Mouse (Mus musculus): ENCODE data around the gene Spata13. TPM values are rescaled to one million over a fixed set of nuclear protein-coding genes. Genes with fewer than 3 reads are reported as not detected.

Gene Spata13
- polyA plus RNA-seq, 1 experiment = 1.2 TPM

DNA sequence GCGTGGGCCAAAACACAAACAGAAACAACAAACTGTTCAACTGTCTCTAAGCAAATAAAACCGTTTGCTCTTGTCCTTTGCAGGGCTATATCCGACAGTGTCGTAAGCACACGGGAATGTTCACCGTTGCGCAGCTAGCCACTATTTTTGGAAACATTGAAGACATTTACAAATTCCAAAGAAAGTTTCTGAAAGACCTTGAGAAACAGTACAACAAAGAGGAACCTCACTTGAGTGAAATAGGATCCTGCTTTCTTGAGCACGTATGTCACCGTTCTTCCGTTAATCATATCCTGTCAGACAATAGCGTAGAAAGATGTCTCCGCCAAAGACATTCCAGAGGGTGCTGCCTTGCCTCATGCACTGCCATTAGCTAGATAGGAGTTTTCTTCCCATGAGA, 116.1 kb downstream of the Spata13 start:
- TF ChIP-seq MYOD1 (IDR thresholded peaks at IDR 0.05; ENCODE audit: control insufficient read depth in 1 of 3, insufficient read length in 2 of 3, low read depth in 2 of 3) (no peak), E2F4 (IDR thresholded peaks at IDR 0.05; ENCODE audit: insufficient read depth) (no peak), TCF3 (IDR thresholded peaks at IDR 0.05; ENCODE audit: insufficient read length, low read depth) (no peak), POLR2A (IDR thresholded peaks at IDR 0.05; ENCODE audit: insufficient read length, low read depth) (no peak), CEBPB (IDR thresholded peaks at IDR 0.05; ENCODE audit: insufficient read depth, poor library complexity, severe bottlenecking) (no peak)
- Histone ChIP-seq H3K27me3 (ENCODE audit: control insufficient read depth, insufficient read depth, insufficient read length) (no peaks in the 10 kb centered on the region), H3K36me3 (ENCODE audit: control insufficient read depth, insufficient read depth) (no peaks in the 10 kb centered on the region), H3ac (ENCODE audit: control insufficient read depth, insufficient read length) (no peak overlapping the region), H3K4me3 (no peak overlapping the region), H3K4me2 (ENCODE audit: low read depth) (no peak overlapping the region), H3K79me2 (ENCODE audit: control insufficient read depth, insufficient read depth) (no peaks in the 10 kb centered on the region)

DNA sequence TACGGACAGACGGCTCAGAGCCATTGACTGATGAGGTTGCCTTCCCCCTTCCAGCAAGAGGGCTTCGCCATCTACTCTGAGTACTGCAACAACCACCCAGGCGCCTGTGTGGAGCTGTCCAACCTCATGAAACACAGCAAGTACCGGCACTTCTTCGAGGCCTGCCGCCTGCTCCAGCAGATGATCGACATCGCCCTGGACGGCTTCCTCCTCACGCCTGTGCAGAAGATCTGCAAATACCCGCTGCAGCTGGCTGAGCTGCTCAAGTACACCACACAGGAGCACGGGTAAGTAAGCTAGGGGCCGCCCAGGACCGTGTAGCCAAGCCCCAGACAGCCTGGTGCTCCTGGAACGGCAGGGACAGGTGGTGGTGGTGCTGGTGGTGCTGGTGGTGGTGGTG, 117.8 kb downstream of the Spata13 start:
- no peaks in the 10 kb centered on the region for H3K79me2 ChIP-seq (ENCODE audit: control insufficient read depth, insufficient read depth)
- no peaks in the 10 kb centered on the region for H3K36me3 ChIP-seq (ENCODE audit: control insufficient read depth, insufficient read depth)
- H3K27me3 ChIP-seq (ENCODE audit: control insufficient read depth, insufficient read depth, insufficient read length) = no peaks in the 10 kb centered on the region
- TF ChIP-seq CEBPB (IDR thresholded peaks at IDR 0.05; ENCODE audit: insufficient read depth, poor library complexity, severe bottlenecking) = no peak
- no peak for TF ChIP-seq TCF12 (IDR thresholded peaks at IDR 0.05; ENCODE audit: insufficient read depth, poor library complexity, severe bottlenecking)
- H3K4me3 ChIP-seq = no peak overlapping the region
- no peak overlapping the region for H3ac ChIP-seq (ENCODE audit: control insufficient read depth, insufficient read length)
- H3K4me2 ChIP-seq (ENCODE audit: low read depth) = no peak overlapping the region

DNA sequence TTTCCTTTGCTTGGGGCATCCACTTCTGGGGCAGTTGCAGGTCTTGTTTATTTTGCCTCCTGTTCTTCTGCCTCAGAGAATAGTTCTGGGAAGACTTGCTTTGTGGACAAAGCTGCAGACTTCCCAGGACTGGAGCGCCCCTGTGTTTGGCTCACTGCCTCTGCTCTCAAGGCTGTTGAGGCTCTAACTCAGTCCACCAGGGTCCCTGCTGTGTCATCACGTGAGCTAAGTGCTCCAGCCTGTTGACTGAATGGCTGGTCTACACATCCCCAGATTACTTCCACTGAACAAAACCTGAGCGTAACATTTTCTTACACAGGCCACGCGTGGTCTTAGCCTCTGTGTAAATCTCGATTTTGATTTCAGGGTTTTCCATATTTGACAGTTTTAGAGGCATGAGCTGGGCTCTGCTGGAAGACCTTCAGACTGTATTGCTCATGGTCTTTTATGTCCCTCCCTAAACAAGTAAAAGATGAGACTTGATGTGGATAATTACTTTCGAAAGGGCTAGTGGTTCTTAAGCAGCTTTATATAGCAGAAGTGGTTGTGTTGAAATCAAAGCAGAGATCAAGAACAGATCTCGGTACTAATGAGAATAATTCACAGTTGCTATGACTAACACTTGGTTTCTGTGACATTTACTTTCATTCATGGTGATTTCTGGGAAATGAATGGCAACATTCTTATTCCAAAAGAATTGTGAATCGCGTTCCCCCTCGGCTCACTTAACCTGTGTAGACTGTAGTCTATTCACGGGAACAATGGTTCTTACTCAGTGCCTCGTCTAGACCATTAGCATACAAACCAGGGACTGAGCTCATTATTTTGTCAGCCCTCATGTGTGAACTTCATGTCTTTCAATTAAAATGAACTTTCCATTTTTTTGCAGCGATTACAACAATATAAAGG, 119.3 kb downstream of the Spata13 start:
- no peak for TF ChIP-seq MAX (IDR thresholded peaks at IDR 0.05; ENCODE audit: low read depth)
- no peak for TF ChIP-seq SRF (IDR thresholded peaks at IDR 0.05; ENCODE audit: control insufficient read depth, insufficient read length, low read depth)
- no peak for TF ChIP-seq TCF12 (IDR thresholded peaks at IDR 0.05; ENCODE audit: insufficient read depth, poor library complexity, severe bottlenecking)
- no peaks in the 10 kb centered on the region for H3K27me3 ChIP-seq (ENCODE audit: control insufficient read depth, insufficient read depth, insufficient read length)
- H3K79me2 ChIP-seq (ENCODE audit: control insufficient read depth, insufficient read depth) = no peaks in the 10 kb centered on the region
- H3K4me2 ChIP-seq (ENCODE audit: low read depth) = no peak overlapping the region
- H3K4me3 ChIP-seq = no peak overlapping the region
- H3ac ChIP-seq (ENCODE audit: control insufficient read depth, insufficient read length) = no peak overlapping the region
- no peaks in the 10 kb centered on the region for H3K36me3 ChIP-seq (ENCODE audit: control insufficient read depth, insufficient read depth)

DNA sequence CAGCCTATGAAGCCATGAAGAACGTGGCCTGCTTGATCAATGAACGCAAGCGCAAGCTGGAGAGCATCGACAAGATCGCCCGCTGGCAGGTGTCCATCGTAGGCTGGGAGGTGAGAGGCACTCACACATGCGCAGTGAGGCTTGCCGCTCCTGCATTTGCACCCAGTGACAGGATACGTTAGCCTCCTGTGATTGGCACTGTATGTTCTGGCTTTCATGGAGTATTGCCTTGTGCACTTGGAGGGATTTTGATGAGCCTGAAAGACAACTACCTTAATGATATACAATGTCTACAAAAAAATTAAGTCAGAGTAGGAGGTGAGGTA, 120.0 kb downstream of the Spata13 start:
- Histone ChIP-seq H3K79me2 (ENCODE audit: control insufficient read depth, insufficient read depth) (no peaks in the 10 kb centered on the region), H3K4me3 (no peak overlapping the region), H3K27me3 (ENCODE audit: control insufficient read depth, insufficient read depth, insufficient read length) (no peaks in the 10 kb centered on the region), H3K4me2 (ENCODE audit: low read depth) (no peak overlapping the region), H3K36me3 (ENCODE audit: control insufficient read depth, insufficient read depth) (no peaks in the 10 kb centered on the region), H3ac (ENCODE audit: control insufficient read depth, insufficient read length) (no peak overlapping the region)
- no peak for TF ChIP-seq SRF (IDR thresholded peaks at IDR 0.05; ENCODE audit: control insufficient read depth, insufficient read length, low read depth)
- TF ChIP-seq TCF3 (IDR thresholded peaks at IDR 0.05; ENCODE audit: insufficient read length, low read depth) = no peak
- TF ChIP-seq REST (IDR thresholded peaks at IDR 0.05; ENCODE audit: insufficient read depth, insufficient read length) = no peak
- TF ChIP-seq POLR2AphosphoS2 (IDR thresholded peaks at IDR 0.05; ENCODE audit: insufficient read length, low read depth) = no peak
- no peak for TF ChIP-seq USF1 (IDR thresholded peaks at IDR 0.05; ENCODE audit: low read depth)
- TF ChIP-seq TCF12 (IDR thresholded peaks at IDR 0.05; ENCODE audit: insufficient read depth, poor library complexity, severe bottlenecking) = no peak
- no peak for TF ChIP-seq MYOG (IDR thresholded peaks at IDR 0.05; ENCODE audit: control insufficient read depth in 1 of 3, insufficient read depth in 1 of 3, insufficient read length in 2 of 3, low read depth in 2 of 3)
- TF ChIP-seq E2F4 (IDR thresholded peaks at IDR 0.05; ENCODE audit: insufficient read depth) = no peak
- TF ChIP-seq CEBPB (IDR thresholded peaks at IDR 0.05; ENCODE audit: insufficient read depth, poor library complexity, severe bottlenecking) = no peak

DNA sequence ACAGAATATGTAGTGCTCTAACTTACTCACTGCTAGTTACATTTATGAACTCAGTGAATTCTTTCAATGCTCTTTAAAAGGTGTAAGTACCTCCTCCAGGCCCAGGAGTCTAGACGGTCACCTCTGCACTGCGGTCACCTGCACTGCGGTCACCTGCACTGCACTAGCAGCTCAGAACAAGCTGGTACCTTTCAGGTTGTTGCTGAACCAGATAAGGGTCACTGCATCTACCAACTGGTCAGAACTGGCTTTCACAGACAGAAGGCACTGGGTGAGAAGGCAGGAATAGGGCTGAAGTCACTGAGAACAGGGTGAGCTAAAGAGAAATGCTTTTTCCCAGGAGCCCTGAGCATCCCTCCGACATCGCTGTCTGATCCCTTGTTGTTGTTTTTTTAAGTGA, 120.9 kb downstream of the Spata13 start:
- Histone ChIP-seq H3K36me3 (ENCODE audit: control insufficient read depth, insufficient read depth) (no peaks in the 10 kb centered on the region), H3K79me2 (ENCODE audit: control insufficient read depth, insufficient read depth) (no peaks in the 10 kb centered on the region), H3K4me2 (ENCODE audit: low read depth) (no peak overlapping the region), H3K27me3 (ENCODE audit: control insufficient read depth, insufficient read depth, insufficient read length) (no peaks in the 10 kb centered on the region), H3ac (ENCODE audit: control insufficient read depth, insufficient read length) (no peak overlapping the region), H3K4me3 (no peak overlapping the region)
- no peak for TF ChIP-seq MAX (IDR thresholded peaks at IDR 0.05; ENCODE audit: low read depth)
- TF ChIP-seq MYOD1 (IDR thresholded peaks at IDR 0.05; ENCODE audit: control insufficient read depth in 1 of 3, insufficient read length in 2 of 3, low read depth in 2 of 3) = no peak
- TF ChIP-seq POLR2AphosphoS2 (IDR thresholded peaks at IDR 0.05; ENCODE audit: insufficient read length, low read depth) = no peak
- no peak for TF ChIP-seq SRF (IDR thresholded peaks at IDR 0.05; ENCODE audit: control insufficient read depth, insufficient read length, low read depth)
- TF ChIP-seq TCF3 (IDR thresholded peaks at IDR 0.05; ENCODE audit: insufficient read length, low read depth) = no peak

DNA sequence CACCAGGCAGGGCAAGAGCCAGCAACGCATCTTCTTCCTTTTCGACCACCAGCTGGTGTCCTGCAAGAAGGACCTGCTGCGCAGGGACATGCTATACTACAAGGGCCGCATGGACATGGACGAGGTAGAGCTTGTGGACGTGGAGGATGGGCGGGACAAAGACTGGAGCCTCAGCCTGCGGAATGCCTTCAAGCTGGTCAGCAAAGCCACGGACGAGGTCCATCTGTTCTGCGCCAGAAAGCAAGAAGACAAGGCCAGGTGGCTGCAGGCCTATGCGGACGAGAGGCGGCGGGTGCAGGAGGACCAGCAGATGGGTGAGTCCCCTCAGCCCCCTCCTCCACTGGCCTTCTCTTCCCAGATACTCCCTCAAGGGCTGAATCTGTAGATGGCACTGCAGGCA, 122.5 kb downstream of the Spata13 start:
- no peaks in the 10 kb centered on the region for H3K79me2 ChIP-seq (ENCODE audit: control insufficient read depth, insufficient read depth)
- no peak overlapping the region for H3ac ChIP-seq (ENCODE audit: control insufficient read depth, insufficient read length)
- H3K36me3 ChIP-seq (ENCODE audit: control insufficient read depth, insufficient read depth) = no peaks in the 10 kb centered on the region

More for the DNA sequence above, 122.5 kb downstream of the Spata13 start:
- H3K4me3 ChIP-seq = no peak overlapping the region
- no peak overlapping the region for H3K4me2 ChIP-seq (ENCODE audit: low read depth)
- no peaks in the 10 kb centered on the region for H3K27me3 ChIP-seq (ENCODE audit: control insufficient read depth, insufficient read depth, insufficient read length)
- no peak for TF ChIP-seq TCF12 (IDR thresholded peaks at IDR 0.05; ENCODE audit: insufficient read depth, poor library complexity, severe bottlenecking)
